Mouse (Mus musculus) midbrain, embryonic 16.5 days (tissue): ENCODE data around the gene Gm11983. TPM values are rescaled to one million over a fixed set of nuclear protein-coding genes. Genes with fewer than 3 reads are reported as not detected.
"Not testable (repeated sequence)": the region's sequence is repeated elsewhere in the genome, so short reads cannot be mapped to it uniquely, and the experiment has no call there.

Source experiments
- ATAC-seq: fragments of 200-750 bp; cut with Nextera tagmentation; 2 replicates; pipeline ENCODE4 v1.8.0; 2017; ENCODE audit warnings: moderate TSS enrichment
- H3K27ac ChIP-seq: fragments of 300-500 bp; sonication (generic); 2 replicates; pipeline ENCODE4 v1.5.1; 2014; ENCODE audit warnings: mild to moderate bottlenecking, low read length, mixed read lengths
- H3K27me3 ChIP-seq: fragments of 300-500 bp; sonication (generic); 2 replicates; pipeline ENCODE4 v1.6.1; 2014; ENCODE audit warnings: low read depth, low read length, mixed read lengths; ENCODE audit not compliant: control insufficient read depth, insufficient read depth
- H3K36me3 ChIP-seq: fragments of 300-500 bp; sonication (generic); 2 replicates; pipeline ENCODE4 v1.6.1; 2014; ENCODE audit warnings: mild to moderate bottlenecking, low read length, moderate library complexity, mixed read lengths; ENCODE audit not compliant: control insufficient read depth, insufficient read depth
- H3K4me1 ChIP-seq: fragments of 300-500 bp; sonication (generic); 2 replicates; pipeline ENCODE4 v1.6.1; 2014; ENCODE audit warnings: mild to moderate bottlenecking, low read length, mixed read lengths; ENCODE audit not compliant: control insufficient read depth, insufficient read depth
- H3K4me2 ChIP-seq: fragments of 300-500 bp; sonication (generic); 2 replicates; pipeline ENCODE4 v1.6.1; 2014; ENCODE audit warnings: mild to moderate bottlenecking, low read length, mixed read lengths
- H3K4me3 ChIP-seq: fragments of 300-500 bp; sonication (generic); 2 replicates; pipeline ENCODE4 v1.5.1; 2014; ENCODE audit warnings: low read depth, mild to moderate bottlenecking, low read length, moderate library complexity, mixed read lengths
- H3K9ac ChIP-seq: fragments of 300-500 bp; sonication (generic); 2 replicates; pipeline ENCODE4 v1.6.1; 2014; ENCODE audit warnings: low read depth, low read length, mixed read lengths
- H3K9me3 ChIP-seq: fragments of 300-500 bp; sonication (generic); replicated peaks from 2 replicates; pipeline ENCODE4 v1.6.1; 2014; ENCODE audit warnings: mild to moderate bottlenecking, low read length, mixed read lengths; ENCODE audit not compliant: control insufficient read depth, poor library complexity, severe bottlenecking
- WGBS: fragments of 180-500 bp; shearing (Covaris S2); extraction: QIAGEN DNeasy Blood & Tissue Kit; methylation state at CpG from one replicate; pipeline ENCODE4 v1.1.7; 2014; 5-methylcytosine and 5-hydroxymethylcytosine counted together
- polyA plus RNA-seq: library from polyadenylated mRNA; unstranded; fragments of >200 nt; fragmentation: Nextera tagmentation; extraction: Ambion mirVana; gene quantifications from 2 replicates; pipeline ENCODE4 v1.2.1, GENCODE M21; 2015

Gm11983 gene
- polyA plus RNA-seq = not detected in 2 replicates

GRCm38 (mm10) chr11:6837554-6837953 lies at the start of gene Gm11983:
Gene Gm11983, minus strand, starts transcription at chr11:6837654.
- H3K9ac ChIP-seq = no peak within 1 kb of the TSS
- no peaks in the 10 kb centered on the region for H3K27me3 ChIP-seq
- H3K4me3 ChIP-seq = no peak within 1 kb of the TSS
- H3K27ac ChIP-seq = no peak within 1 kb of the TSS
- no peaks in the 10 kb centered on the region for H3K4me1 ChIP-seq
- WGBS = 97% methylated on average over 1 of the region's 1 CpGs
- H3K9me3 ChIP-seq = no peaks in the 10 kb centered on the region
- no peak for ATAC-seq
- H3K36me3 ChIP-seq = no peaks in the 10 kb centered on the region
- no peak within 1 kb of the TSS for H3K4me2 ChIP-seq

- H3K27ac ChIP-seq, H3K9me3 ChIP-seq, H3K36me3 ChIP-seq, ATAC-seq, H3K27me3 ChIP-seq, H3K4me3 ChIP-seq, H3K9ac ChIP-seq, H3K4me2 ChIP-seq, H3K4me1 ChIP-seq: not testable (repeated sequence)
- WGBS = 93% methylated on average over 4 of the region's 4 CpGs
Observed at GRCm38 (mm10) chr11:6883045-6883444, 45.6 kb upstream of the Gm11983 start.

- Histone ChIP-seq H3K27me3 (no peaks in the 10 kb centered on the region), H3K9me3 (no peaks in the 10 kb centered on the region), H3K4me3 (no peak overlapping the region), H3K27ac (no peak overlapping the region), H3K9ac (no peak overlapping the region), H3K4me1 (no peaks in the 10 kb centered on the region), H3K36me3 (no peaks in the 10 kb centered on the region), H3K4me2 (no peak overlapping the region)
- ATAC-seq = no peak
- 54% methylated on average over 5 of the region's 5 CpGs for WGBS
Observed at GRCm38 (mm10) chr11:6881614-6882013, 44.2 kb upstream of the Gm11983 start.

GRCm38 (mm10) chr11:6877740-6878139 lies 40.3 kb upstream of the Gm11983 start:
- Histone ChIP-seq H3K4me1 (no peaks in the 10 kb centered on the region), H3K27ac (no peak overlapping the region), H3K27me3 (no peaks in the 10 kb centered on the region), H3K9ac (no peak overlapping the region), H3K4me3 (no peak overlapping the region), H3K36me3 (no peaks in the 10 kb centered on the region), H3K4me2 (no peak overlapping the region), H3K9me3 (no peaks in the 10 kb centered on the region)
- WGBS = 84% methylated on average over 6 of the region's 6 CpGs
- no peak for ATAC-seq

GRCm38 (mm10) chr11:6870947-6871346 lies 33.5 kb upstream of the Gm11983 start:
- H3K9me3 ChIP-seq = no peaks in the 10 kb centered on the region
- WGBS = 87% methylated on average over 1 of the region's 1 CpGs
- ATAC-seq = no peak

GRCm38 (mm10) chr11:6865536-6865935 lies 28.1 kb upstream of the Gm11983 start:
- Histone ChIP-seq H3K27ac (no peak overlapping the region), H3K9me3 (no peaks in the 10 kb centered on the region), H3K4me3 (no peak overlapping the region), H3K9ac (no peak overlapping the region), H3K4me1 (0 out of 2 replicates have a peak, but pooled peaks cover under 1% of the 10 kb centered on the region), H3K27me3 (no peaks in the 10 kb centered on the region), H3K36me3 (no peaks in the 10 kb centered on the region), H3K4me2 (no peak overlapping the region)
- WGBS = 77% methylated on average over 3 of the region's 3 CpGs
- no peak for ATAC-seq

More at GRCm38 (mm10) chr11:6870947-6871346, 33.5 kb upstream of the Gm11983 start:
- no peak overlapping the region for H3K4me2 ChIP-seq
- no peaks in the 10 kb centered on the region for H3K4me1 ChIP-seq
- H3K9ac ChIP-seq = no peak overlapping the region
- H3K4me3 ChIP-seq = no peak overlapping the region
- H3K27ac ChIP-seq = no peak overlapping the region
- no peaks in the 10 kb centered on the region for H3K36me3 ChIP-seq
- H3K27me3 ChIP-seq = no peaks in the 10 kb centered on the region

DNA sequence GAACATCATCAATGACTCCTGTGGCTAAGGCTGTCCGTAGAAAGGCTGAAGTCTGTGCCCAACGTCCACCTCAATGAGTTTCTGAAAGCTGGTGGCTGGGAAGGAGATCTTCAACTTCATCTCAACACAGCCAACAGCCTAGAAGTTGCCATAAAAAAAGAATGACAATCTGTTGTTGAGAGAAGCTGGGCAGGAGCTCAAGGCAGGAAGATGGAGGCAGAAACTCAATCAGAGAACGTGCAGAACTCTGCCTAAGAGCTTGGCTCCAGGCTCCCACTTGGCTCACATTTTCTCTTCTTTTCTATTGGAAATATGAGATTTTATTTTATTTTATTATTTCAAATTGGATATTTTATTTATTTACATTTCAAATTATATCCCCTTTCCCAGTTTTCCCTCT lies 24.7 kb upstream of the Gm11983 start:
- WGBS = 88% methylated on average over 3 of the region's 3 CpGs
- H3K9me3 ChIP-seq = no peaks in the 10 kb centered on the region
- no peak for ATAC-seq

DNA sequence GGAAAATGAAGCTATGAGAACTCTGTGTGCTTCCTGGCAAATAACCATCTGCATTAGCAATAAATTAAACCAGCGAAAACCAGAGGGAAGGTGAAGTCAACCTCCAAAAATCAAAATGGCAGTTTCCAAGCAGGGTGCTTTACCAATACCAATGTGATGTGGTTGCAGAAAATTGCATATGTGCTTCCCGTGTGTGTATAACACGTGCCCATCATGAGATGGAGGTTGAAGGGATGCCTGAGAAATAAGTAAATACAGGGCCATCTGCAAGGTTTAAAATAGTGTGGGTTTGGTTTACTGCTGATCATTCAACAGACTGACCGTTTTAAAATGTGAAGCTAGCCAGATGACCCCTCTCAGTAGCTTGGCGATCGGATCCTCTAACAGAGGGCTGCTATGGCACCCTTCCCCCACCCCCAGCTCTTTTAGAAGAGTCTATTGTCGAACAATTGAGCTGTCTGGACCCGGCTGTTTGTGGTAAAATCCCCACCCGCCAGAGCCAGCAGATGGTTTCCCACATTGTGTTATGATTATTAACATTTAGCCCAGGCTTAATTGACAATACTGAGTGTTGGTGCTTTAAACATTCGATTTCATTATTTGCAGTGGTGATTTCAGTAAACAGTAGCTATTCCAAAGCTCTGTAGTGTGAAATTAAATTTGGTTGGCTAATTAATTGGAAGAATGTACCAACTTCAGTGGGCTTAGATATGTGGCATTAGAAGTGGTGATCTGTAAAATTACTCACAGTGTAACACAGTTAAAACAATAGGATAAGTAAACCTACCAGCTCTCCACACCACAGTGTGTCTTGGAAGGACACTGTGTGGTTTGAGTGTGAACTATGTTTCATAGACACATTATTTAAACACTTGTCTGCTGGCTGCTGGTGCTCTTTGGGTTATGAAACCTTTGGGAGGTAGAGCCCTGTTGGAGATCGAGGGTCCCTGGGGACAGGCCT lies 22.7 kb upstream of the Gm11983 start:
- no peak overlapping the region for H3K27ac ChIP-seq
- no peaks in the 10 kb centered on the region for H3K9me3 ChIP-seq
- no peak overlapping the region for H3K9ac ChIP-seq
- WGBS = 25% methylated on average over 11 of the region's 11 CpGs
- peak; percentile 77 for ATAC-seq
- H3K4me1 ChIP-seq = peaks cover 8% of the 10 kb centered on the region; the same call in 1 of the 2 replicates
- no peak overlapping the region for H3K4me3 ChIP-seq
- H3K36me3 ChIP-seq = no peaks in the 10 kb centered on the region
- H3K4me2 ChIP-seq = no peak overlapping the region
- no peaks in the 10 kb centered on the region for H3K27me3 ChIP-seq

More for the DNA sequence above, 24.7 kb upstream of the Gm11983 start:
- no peaks in the 10 kb centered on the region for H3K27me3 ChIP-seq
- H3K36me3 ChIP-seq = no peaks in the 10 kb centered on the region
- peaks cover 8% of the 10 kb centered on the region; the same call in 1 of the 2 replicates for H3K4me1 ChIP-seq
- H3K9ac ChIP-seq = no peak overlapping the region
- H3K4me2 ChIP-seq = no peak overlapping the region
- H3K27ac ChIP-seq = no peak overlapping the region
- H3K4me3 ChIP-seq = no peak overlapping the region

- WGBS = 89% methylated on average over 8 of the region's 8 CpGs
- Histone ChIP-seq H3K4me1 (peaks cover 8% of the 10 kb centered on the region; the same call in 1 of the 2 replicates), H3K4me2 (no peak overlapping the region), H3K36me3 (no peaks in the 10 kb centered on the region), H3K27ac (no peak overlapping the region), H3K4me3 (no peak overlapping the region), H3K9ac (no peak overlapping the region), H3K27me3 (no peaks in the 10 kb centered on the region), H3K9me3 (no peaks in the 10 kb centered on the region)
- ATAC-seq = no peak; the same call in 1 of the 2 replicates
Observed at GRCm38 (mm10) chr11:6859096-6859495, 21.6 kb upstream of the Gm11983 start.
